Mouse (Mus musculus): ENCODE results near the gene Ces1c. TPM values are rescaled to one million over a fixed set of nuclear protein-coding genes. Genes with fewer than 3 reads are reported as not detected.
A peak's percentile ranks its signal among the peaks of the same experiment; 100 is the strongest.

The Ces1c gene
- total and polyA plus RNA-seq, 2 experiments from 2014 or later, result not detected

GRCm38 (mm10) chr8:93075251-93075650 lies 55.8 kb downstream of the Ces1c start:
- DNase-seq (ENCODE audit: low spot score) (no peak), ATAC-seq (ENCODE audit: insufficient read depth, low read depth) (no peak)
- H3K4me3 ChIP-seq (ENCODE audit: low read depth, low read length), result no peak overlapping the region
- no peak overlapping the region for H3K9ac ChIP-seq (replicated peaks; ENCODE audit: low read depth, low read length)
- 72% methylated on average over 4 of the region's 4 CpGs for WGBS
- no peak overlapping the region for H3K4me2 ChIP-seq (ENCODE audit: low read depth, low read length)
- H3K36me3 ChIP-seq (replicated peaks; ENCODE audit: control insufficient read depth, insufficient read depth, low read length), result no peaks in the 10 kb centered on the region
- no peaks in the 10 kb centered on the region for H3K9me3 ChIP-seq (replicated peaks; ENCODE audit: control insufficient read depth, low read length)
- H3K4me1 ChIP-seq (ENCODE audit: control insufficient read depth, insufficient read depth), result no peaks in the 10 kb centered on the region
- no peak overlapping the region for H3K27ac ChIP-seq (ENCODE audit: low read depth)
- H3K27me3 ChIP-seq (ENCODE audit: control insufficient read depth, insufficient read depth, low read length), result no peaks in the 10 kb centered on the region
- TF ChIP-seq EP300 (IDR thresholded peaks at IDR 0.05; ENCODE audit: low read depth), result no peak
- TF ChIP-seq CTCF (IDR thresholded peaks at IDR 0.05; ENCODE audit: low read depth), result no peak

GRCm38 (mm10) chr8:93063416-93064117 lies 67.5 kb downstream of the Ces1c start:
- no peak overlapping the region for H3K27ac ChIP-seq (ENCODE audit: low read depth)
- no peak overlapping the region for H3K4me3 ChIP-seq (ENCODE audit: low read depth, low read length)
- no peaks in the 10 kb centered on the region for H3K4me1 ChIP-seq (ENCODE audit: control insufficient read depth, insufficient read depth)
- H3K36me3 ChIP-seq (replicated peaks; ENCODE audit: control insufficient read depth, insufficient read depth, low read length), result no peaks in the 10 kb centered on the region
- no peak for TF ChIP-seq CTCF (IDR thresholded peaks at IDR 0.05; ENCODE audit: low read depth)
- 67% methylated on average over 3 of the region's 3 CpGs for WGBS
- no peak overlapping the region for H3K4me2 ChIP-seq (ENCODE audit: low read depth, low read length)
- H3K27me3 ChIP-seq (ENCODE audit: control insufficient read depth, insufficient read depth, low read length), result no peaks in the 10 kb centered on the region
- DNase-seq (ENCODE audit: low spot score), result no peak
- H3K9ac ChIP-seq (replicated peaks; ENCODE audit: low read depth, low read length), result no peak overlapping the region
- no peaks in the 10 kb centered on the region for H3K9me3 ChIP-seq (replicated peaks; ENCODE audit: control insufficient read depth, low read length)
- no peak for ATAC-seq (ENCODE audit: insufficient read depth, low read depth)

- Histone ChIP-seq H3K4me1 (ENCODE audit: control insufficient read depth, insufficient read depth) (no peaks in the 10 kb centered on the region), H3K4me2 (ENCODE audit: low read depth, low read length) (no peak overlapping the region), H3K4me3 (ENCODE audit: low read depth, low read length) (no peak overlapping the region), H3K9ac (replicated peaks; ENCODE audit: low read depth, low read length) (no peak overlapping the region), H3K27me3 (ENCODE audit: control insufficient read depth, insufficient read depth, low read length) (no peaks in the 10 kb centered on the region), H3K27ac (ENCODE audit: low read depth) (no peak overlapping the region), H3K9me3 (replicated peaks; ENCODE audit: control insufficient read depth, low read length) (no peaks in the 10 kb centered on the region), H3K36me3 (replicated peaks; ENCODE audit: control insufficient read depth, insufficient read depth, low read length) (no peaks in the 10 kb centered on the region)
- no peak for ATAC-seq (ENCODE audit: insufficient read depth, low read depth)
- peak; percentile 41 for DNase-seq (ENCODE audit: low spot score)
- 7% methylated on average over 2 of the region's 2 CpGs for WGBS
- TF ChIP-seq EP300 (IDR thresholded peaks at IDR 0.05; ENCODE audit: low read depth) (no peak), CTCF (IDR thresholded peaks at IDR 0.05; ENCODE audit: low read depth) (peak; percentile 84)
Observed at GRCm38 (mm10) chr8:93059185-93059584, 71.9 kb downstream of the Ces1c start.

- H3K4me1 ChIP-seq (ENCODE audit: control insufficient read depth, insufficient read depth), result no peaks in the 10 kb centered on the region
- ATAC-seq (ENCODE audit: insufficient read depth, low read depth), result no peak
Observed at GRCm38 (mm10) chr8:93055238-93055637, 75.8 kb downstream of the Ces1c start.

More at GRCm38 (mm10) chr8:93055238-93055637, 75.8 kb downstream of the Ces1c start:
- Histone ChIP-seq H3K36me3 (replicated peaks; ENCODE audit: control insufficient read depth, insufficient read depth, low read length) (no peaks in the 10 kb centered on the region), H3K27me3 (ENCODE audit: control insufficient read depth, insufficient read depth, low read length) (no peaks in the 10 kb centered on the region), H3K9me3 (replicated peaks; ENCODE audit: control insufficient read depth, low read length) (no peaks in the 10 kb centered on the region), H3K4me3 (ENCODE audit: low read depth, low read length) (no peak overlapping the region), H3K27ac (ENCODE audit: low read depth) (no peak overlapping the region), H3K9ac (replicated peaks; ENCODE audit: low read depth, low read length) (no peak overlapping the region), H3K4me2 (ENCODE audit: low read depth, low read length) (no peak overlapping the region)
- DNase-seq (ENCODE audit: low spot score), result no peak
- 31% methylated on average over 2 of the region's 2 CpGs for WGBS
- no peak for TF ChIP-seq CTCF (IDR thresholded peaks at IDR 0.05; ENCODE audit: low read depth)
- TF ChIP-seq EP300 (IDR thresholded peaks at IDR 0.05; ENCODE audit: low read depth), result no peak

Other genes with a start within 250 kb of the Ces1c start
- gene Capns2, start 229.9 kb downstream of the Ces1c start, total RNA-seq (2014; rRNA removed; ENCODE audit: low replicate concordance), result 0.38 TPM in 1 of 2 replicates, not detected in the other
- 0.11 TPM in 1 of 2 replicates, not detected in the other for gene Capns2, start 229.9 kb downstream of the Ces1c start, polyA plus RNA-seq (2015; fragmentation: Nextera tagmentation; extraction: Ambion mirVana)
- gene Slc6a2, start 171.2 kb downstream of the Ces1c start, total RNA-seq (2014; rRNA removed; ENCODE audit: low replicate concordance), result 0.27 TPM in 1 of 2 replicates, not detected in the other
- gene Slc6a2, start 171.2 kb downstream of the Ces1c start, polyA plus RNA-seq (2015; fragmentation: Nextera tagmentation; extraction: Ambion mirVana), result not detected in 2 replicates
- not detected in 2 replicates for gene Ces1a, start 83.1 kb downstream of the Ces1c start, total RNA-seq (2014; rRNA removed; ENCODE audit: low replicate concordance)
- not detected in 2 replicates for gene Ces1a, start 83.1 kb downstream of the Ces1c start, polyA plus RNA-seq (2015; fragmentation: Nextera tagmentation; extraction: Ambion mirVana)
- not detected in 2 replicates for gene Ces1b, start 51.3 kb downstream of the Ces1c start, total RNA-seq (2014; rRNA removed; ENCODE audit: low replicate concordance)
- gene Ces1b, start 51.3 kb downstream of the Ces1c start, polyA plus RNA-seq (2015; fragmentation: Nextera tagmentation; extraction: Ambion mirVana), result not detected in 2 replicates
- gene Ces1d, start 66.6 kb upstream of the Ces1c start, total RNA-seq (2014; rRNA removed; ENCODE audit: low replicate concordance), result 0.50 TPM in 1 of 2 replicates, not detected in the other
- 1.5 and 2.1 TPM in 2 replicates for gene Ces1d, start 66.6 kb upstream of the Ces1c start, polyA plus RNA-seq (2015; fragmentation: Nextera tagmentation; extraction: Ambion mirVana)
- not detected in 2 replicates for gene Ces1e, start 98.3 kb upstream of the Ces1c start, total RNA-seq (2014; rRNA removed; ENCODE audit: low replicate concordance)
- gene Ces1e, start 98.3 kb upstream of the Ces1c start, polyA plus RNA-seq (2015; fragmentation: Nextera tagmentation; extraction: Ambion mirVana), result 0.49 and 0.60 TPM in 2 replicates
- not detected in 2 replicates for gene Ces1f, start 148.5 kb upstream of the Ces1c start, total RNA-seq (2014; rRNA removed; ENCODE audit: low replicate concordance)
- gene Ces1f, start 148.5 kb upstream of the Ces1c start, polyA plus RNA-seq (2015; fragmentation: Nextera tagmentation; extraction: Ambion mirVana), result 0.11 TPM in 1 of 2 replicates, not detected in the other
- gene Ces1g, start 206.0 kb upstream of the Ces1c start, total RNA-seq (2014; rRNA removed; ENCODE audit: low replicate concordance), result not detected in 2 replicates
- gene Ces1g, start 206.0 kb upstream of the Ces1c start, polyA plus RNA-seq (2015; fragmentation: Nextera tagmentation; extraction: Ambion mirVana), result not detected in 2 replicates
- gene Ces1h, start 248.4 kb upstream of the Ces1c start, total RNA-seq (2014; rRNA removed; ENCODE audit: low replicate concordance), result not detected in 2 replicates
- not detected in 2 replicates for gene Ces1h, start 248.4 kb upstream of the Ces1c start, polyA plus RNA-seq (2015; fragmentation: Nextera tagmentation; extraction: Ambion mirVana)

All from heart, postnatal 0 days (tissue).